Mouse (Mus musculus) midbrain, embryonic 13.5 days (tissue): Measurements from ENCODE around the gene Ephb1. TPM values are rescaled to one million over a fixed set of nuclear protein-coding genes. Genes with fewer than 3 reads are reported as not detected.

ENCODE experiments used
- ATAC-seq: fragments of 200-750 bp; cut with Nextera tagmentation; 2 replicates; pipeline ENCODE4 v1.8.0; 2017; ENCODE audit warnings: mild to moderate bottlenecking, moderate TSS enrichment, moderate library complexity
- H3K27ac ChIP-seq: fragments of 300-500 bp; sonication (generic); 2 replicates; pipeline ENCODE4 v1.5.1; 2015; ENCODE audit warnings: inconsistent platforms, mild to moderate bottlenecking, moderate library complexity
- H3K27me3 ChIP-seq: fragments of 300-500 bp; sonication (generic); 2 replicates; pipeline ENCODE4 v1.6.1; 2015; ENCODE audit warnings: mild to moderate bottlenecking, inconsistent platforms
- H3K36me3 ChIP-seq: fragments of 300-500 bp; sonication (generic); 2 replicates; pipeline ENCODE4 v1.6.1; 2015; ENCODE audit warnings: mild to moderate bottlenecking, inconsistent platforms
- H3K4me1 ChIP-seq: fragments of 300-500 bp; sonication (generic); replicated peaks from 2 replicates; pipeline ENCODE4 v1.6.1; 2015; ENCODE audit warnings: inconsistent platforms
- H3K4me2 ChIP-seq: fragments of 300-500 bp; sonication (generic); replicated peaks from 2 replicates; pipeline ENCODE4 v1.6.1; 2015; ENCODE audit warnings: moderate library complexity, mild to moderate bottlenecking, inconsistent platforms
- H3K4me3 ChIP-seq: fragments of 300-500 bp; sonication (generic); replicated peaks from 2 replicates; pipeline ENCODE4 v1.5.1; 2015; ENCODE audit warnings: mild to moderate bottlenecking, inconsistent platforms
- H3K9ac ChIP-seq: fragments of 300-500 bp; sonication (generic); replicated peaks from 2 replicates; pipeline ENCODE4 v1.6.1; 2015; ENCODE audit warnings: mild to moderate bottlenecking, inconsistent platforms
- H3K9me3 ChIP-seq: fragments of 300-500 bp; sonication (generic); 2 replicates; pipeline ENCODE4 v1.6.1; 2016; ENCODE audit warnings: mild to moderate bottlenecking, inconsistent platforms
- WGBS: fragments of 180-500 bp; shearing (Covaris S2); methylation state at CpG from one replicate; pipeline ENCODE4 v1.1.7; 2015; 5-methylcytosine and 5-hydroxymethylcytosine counted together
- polyA plus RNA-seq: library from polyadenylated mRNA; unstranded; fragments of >200 nt; fragmentation: Nextera tagmentation; extraction: Ambion mirVana; gene quantifications from 2 replicates; pipeline ENCODE4 v1.2.1, GENCODE M21; 2015

Gene Ephb1
- polyA plus RNA-seq, 1 experiment from 2014 or later = 66.2 TPM

DNA sequence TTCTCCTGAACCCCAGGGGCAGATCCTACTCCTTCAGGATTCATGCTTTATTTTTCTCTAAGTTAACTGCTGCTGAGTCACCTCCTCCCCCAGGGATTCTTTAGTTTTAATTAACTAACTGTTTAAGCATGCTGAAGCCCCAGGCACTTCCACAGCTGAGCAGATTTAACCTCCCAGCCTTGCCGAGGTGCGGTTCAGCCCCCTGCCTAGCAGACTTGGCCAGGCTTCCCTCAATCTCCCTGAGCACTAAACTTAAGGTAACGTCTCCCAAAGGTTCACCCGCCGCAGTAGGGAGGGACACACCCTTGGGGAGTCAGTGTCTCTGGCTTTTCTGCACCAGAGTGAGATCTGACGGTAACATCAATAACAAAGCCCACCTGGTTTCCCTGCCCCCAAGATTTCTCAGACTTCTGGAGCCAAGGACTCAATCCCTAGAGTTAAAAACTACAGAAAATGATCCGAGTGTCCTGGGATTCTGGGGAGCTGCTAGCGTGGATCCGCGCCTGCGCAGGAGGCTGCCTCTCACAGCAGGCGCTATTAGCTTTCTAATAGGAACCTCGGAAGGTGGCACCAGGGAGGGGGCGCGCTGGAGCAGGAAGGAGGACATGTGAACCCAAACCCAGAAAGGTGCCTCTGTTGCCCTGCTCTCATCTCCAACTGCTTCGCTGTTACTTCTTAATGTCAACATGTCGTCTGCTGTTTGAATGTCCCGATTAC, 87.0 kb downstream of the Ephb1 start:
- Histone ChIP-seq H3K4me2 (peak overlapping the region; percentile 44), H3K4me3 (peak overlapping the region; percentile 22), H3K9ac (peak overlapping the region; percentile 25; the same call in 1 of the 2 replicates), H3K4me1 (peaks cover 49% of the 10 kb centered on the region), H3K36me3 (no peaks in the 10 kb centered on the region), H3K27me3 (peaks cover 30% of the 10 kb centered on the region), H3K9me3 (no peaks in the 10 kb centered on the region), H3K27ac (no peak overlapping the region)
- 2% methylated on average over 18 of the region's 18 CpGs for WGBS
- ATAC-seq = peak; percentile 19; the same call in 1 of the 2 replicates

- Histone ChIP-seq H3K4me1 (peaks cover 80% of the 10 kb centered on the region), H3K27ac (no peak overlapping the region), H3K4me3 (no peak overlapping the region), H3K36me3 (no peaks in the 10 kb centered on the region), H3K27me3 (peaks cover 38% of the 10 kb centered on the region), H3K9ac (no peak overlapping the region), H3K4me2 (no peak overlapping the region), H3K9me3 (no peaks in the 10 kb centered on the region)
- WGBS = 45% methylated on average over 7 of the region's 7 CpGs
- no peak for ATAC-seq
These were observed 90.7 kb downstream of the Ephb1 start for GRCm38 (mm10) chr9:102263760-102264159.

DNA sequence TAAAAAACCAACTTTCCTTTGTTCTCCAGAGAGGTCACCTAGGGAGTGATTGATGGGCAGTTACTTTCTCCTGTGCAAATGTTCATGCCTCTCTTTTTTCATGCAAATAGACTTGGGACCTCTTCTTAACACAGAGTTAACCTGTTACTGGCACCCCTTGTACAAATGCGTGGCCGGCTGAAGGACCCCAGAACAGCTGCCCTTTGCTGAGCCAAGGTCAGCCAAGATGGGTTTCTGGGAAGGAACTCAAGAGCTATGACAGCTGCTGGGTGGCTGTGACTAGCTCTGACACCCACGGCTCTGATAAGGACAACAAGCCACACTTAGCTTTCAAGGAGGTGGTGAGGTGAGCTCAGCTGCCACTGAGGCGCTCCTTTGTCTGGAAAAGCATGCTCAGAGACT, 92.4 kb downstream of the Ephb1 start:
- Histone ChIP-seq H3K9me3 (no peaks in the 10 kb centered on the region), H3K27me3 (peaks cover 33% of the 10 kb centered on the region), H3K4me3 (no peak overlapping the region), H3K27ac (peak overlapping the region; percentile 71), H3K9ac (0 out of 2 replicates have a peak overlapping the region, but pooled peaks have one; percentile 39), H3K36me3 (no peaks in the 10 kb centered on the region), H3K4me1 (peaks cover 68% of the 10 kb centered on the region), H3K4me2 (peak overlapping the region; percentile 25)
- 7% methylated on average over 4 of the region's 4 CpGs for WGBS
- ATAC-seq = peak; percentile 44; the same call in 1 of the 2 replicates

- Histone ChIP-seq H3K9ac (no peak overlapping the region), H3K9me3 (no peaks in the 10 kb centered on the region), H3K4me2 (peak overlapping the region; percentile 25), H3K27ac (peak overlapping the region; percentile 71), H3K27me3 (peaks cover 29% of the 10 kb centered on the region), H3K4me3 (no peak overlapping the region), H3K4me1 (peaks cover 65% of the 10 kb centered on the region), H3K36me3 (no peaks in the 10 kb centered on the region)
- peak; percentile 72 for ATAC-seq
- 4% methylated on average over 9 of the region's 9 CpGs for WGBS
These were observed 93.0 kb downstream of the Ephb1 start for GRCm38 (mm10) chr9:102261511-102261910.

- H3K36me3 ChIP-seq = peaks cover 4% of the 10 kb centered on the region; the same call in 1 of the 2 replicates
- 96% methylated on average over 5 of the region's 5 CpGs for WGBS
- no peak overlapping the region for H3K4me2 ChIP-seq
- no peak overlapping the region for H3K9ac ChIP-seq
- H3K9me3 ChIP-seq = no peaks in the 10 kb centered on the region
- H3K27me3 ChIP-seq = peaks cover 24% of the 10 kb centered on the region
- H3K27ac ChIP-seq = no peak overlapping the region
- H3K4me1 ChIP-seq = peaks cover 36% of the 10 kb centered on the region
- ATAC-seq = no peak
- H3K4me3 ChIP-seq = no peak overlapping the region
These were observed 98.1 kb downstream of the Ephb1 start for GRCm38 (mm10) chr9:102256407-102256806.

DNA sequence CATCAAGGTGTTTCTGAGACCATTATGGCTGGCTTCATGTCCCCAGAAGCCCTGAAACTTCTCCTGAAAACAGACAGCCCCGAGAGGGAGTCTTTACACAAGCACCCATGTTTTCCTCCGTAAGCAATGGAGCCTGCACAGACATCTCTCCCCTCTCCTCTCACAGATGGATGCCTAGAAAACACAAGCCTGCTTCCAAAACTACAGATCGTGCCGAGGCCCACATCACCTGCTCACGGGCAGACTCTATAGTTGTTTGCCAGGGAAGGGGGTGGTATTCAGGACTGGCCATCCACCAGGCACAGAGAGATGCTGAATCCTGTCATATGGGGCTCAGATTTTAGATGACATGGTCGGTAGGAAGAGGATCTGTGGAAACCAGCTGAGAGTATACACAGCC, 98.7 kb downstream of the Ephb1 start:
- H3K27me3 ChIP-seq = peaks cover 24% of the 10 kb centered on the region
- no peaks in the 10 kb centered on the region for H3K9me3 ChIP-seq
- no peak overlapping the region for H3K4me3 ChIP-seq
- no peak overlapping the region for H3K4me2 ChIP-seq
- WGBS = 91% methylated on average over 6 of the region's 6 CpGs
- peaks cover 4% of the 10 kb centered on the region; the same call in 1 of the 2 replicates for H3K36me3 ChIP-seq
- H3K4me1 ChIP-seq = peaks cover 30% of the 10 kb centered on the region
- no peak overlapping the region for H3K9ac ChIP-seq
- no peak overlapping the region for H3K27ac ChIP-seq
- no peak for ATAC-seq

DNA sequence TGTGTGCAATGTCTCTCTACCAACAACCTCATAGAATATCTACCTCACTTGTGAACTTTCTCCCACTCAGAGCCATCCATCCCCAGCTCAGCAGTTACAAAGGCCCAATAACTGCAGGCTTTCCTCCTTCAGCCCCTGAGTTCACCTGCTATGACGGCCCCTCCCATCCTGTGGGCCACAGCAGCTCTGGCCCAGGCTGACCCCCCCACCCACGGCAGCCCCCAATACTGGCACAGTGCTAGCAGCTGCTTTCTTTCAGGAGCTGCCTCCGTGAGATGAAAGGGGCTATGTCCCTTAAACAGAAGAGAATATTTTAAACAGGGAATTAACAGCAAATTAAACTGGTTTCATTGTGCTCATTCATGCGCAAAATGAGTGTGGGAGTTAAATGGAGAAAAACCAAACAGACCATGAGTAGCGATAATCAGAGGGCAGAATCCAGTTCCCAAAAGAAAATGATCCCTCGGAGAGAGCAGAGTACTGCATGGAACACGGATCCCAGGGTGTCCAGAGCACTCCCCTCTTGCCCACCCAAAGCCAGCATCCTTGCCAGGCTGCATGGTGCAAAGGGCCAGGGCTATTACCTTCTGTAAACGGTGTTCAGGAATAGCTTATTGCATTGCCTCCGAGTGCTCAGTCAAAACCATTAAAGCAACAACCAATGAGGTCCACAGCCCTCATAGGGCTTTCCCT, 105.2 kb downstream of the Ephb1 start:
- Histone ChIP-seq H3K4me2 (peak overlapping the region; percentile 11; the same call in 1 of the 2 replicates), H3K9me3 (no peaks in the 10 kb centered on the region), H3K27me3 (peaks cover 19% of the 10 kb centered on the region), H3K36me3 (no peaks in the 10 kb centered on the region), H3K4me3 (no peak overlapping the region), H3K27ac (peak overlapping the region; percentile 57), H3K9ac (no peak overlapping the region), H3K4me1 (peaks cover 57% of the 10 kb centered on the region)
- ATAC-seq = peak; percentile 73
- 11% methylated on average over 9 of the region's 9 CpGs for WGBS

GRCm38 (mm10) chr9:102245551-102245950, 108.9 kb downstream of the Ephb1 start:
- Histone ChIP-seq H3K4me2 (no peak overlapping the region), H3K4me1 (peaks cover 79% of the 10 kb centered on the region), H3K27me3 (peaks cover 11% of the 10 kb centered on the region), H3K27ac (peak overlapping the region; percentile 4; the same call in 1 of the 2 replicates), H3K4me3 (no peak overlapping the region), H3K9me3 (no peaks in the 10 kb centered on the region), H3K9ac (no peak overlapping the region), H3K36me3 (no peaks in the 10 kb centered on the region)
- WGBS = 54% methylated on average over 7 of the region's 7 CpGs
- no peak for ATAC-seq

GRCm38 (mm10) chr9:102243296-102243695, 111.2 kb downstream of the Ephb1 start:
- Histone ChIP-seq H3K36me3 (no peaks in the 10 kb centered on the region), H3K27ac (peak overlapping the region; percentile 62), H3K4me1 (peaks cover 66% of the 10 kb centered on the region), H3K27me3 (peaks cover 9% of the 10 kb centered on the region), H3K9me3 (no peaks in the 10 kb centered on the region), H3K4me3 (no peak overlapping the region), H3K9ac (no peak overlapping the region), H3K4me2 (peak overlapping the region; percentile 22)
- WGBS = 2% methylated on average over 7 of the region's 7 CpGs
- peak; percentile 94 for ATAC-seq

- Histone ChIP-seq H3K36me3 (no peaks in the 10 kb centered on the region), H3K27me3 (peaks cover 2% of the 10 kb centered on the region), H3K4me1 (peaks cover 57% of the 10 kb centered on the region), H3K9ac (no peak overlapping the region), H3K27ac (no peak overlapping the region), H3K4me2 (no peak overlapping the region), H3K4me3 (no peak overlapping the region), H3K9me3 (no peaks in the 10 kb centered on the region)
- 72% methylated on average over 2 of the region's 2 CpGs for WGBS
- no peak for ATAC-seq
These were observed 112.9 kb downstream of the Ephb1 start for GRCm38 (mm10) chr9:102241546-102241945.

DNA sequence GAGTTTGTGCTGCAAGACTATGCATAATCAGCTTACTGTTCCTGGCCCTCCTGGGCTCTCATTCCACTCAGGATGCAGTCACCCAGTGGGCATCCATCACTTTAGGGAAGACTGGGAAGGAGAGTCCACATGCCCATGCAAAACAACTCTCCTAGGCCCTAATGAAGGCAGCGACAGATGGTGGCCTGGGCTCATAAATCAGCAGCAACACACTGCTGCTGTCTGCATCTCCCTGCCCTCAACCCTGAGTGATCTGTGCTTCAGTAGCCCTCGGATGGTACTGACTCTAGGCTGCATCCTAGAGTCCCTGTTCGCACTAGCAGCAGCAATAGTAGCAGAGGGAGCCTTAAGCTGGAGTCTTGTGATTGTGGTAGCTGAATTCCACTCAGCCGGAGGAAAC, 114.3 kb downstream of the Ephb1 start:
- WGBS = 90% methylated on average over 4 of the region's 4 CpGs
- Histone ChIP-seq H3K4me3 (no peak overlapping the region), H3K27me3 (peaks cover 2% of the 10 kb centered on the region), H3K27ac (0 out of 2 replicates have a peak overlapping the region, but pooled peaks have one; percentile 9), H3K36me3 (no peaks in the 10 kb centered on the region), H3K9ac (no peak overlapping the region), H3K9me3 (no peaks in the 10 kb centered on the region), H3K4me2 (no peak overlapping the region), H3K4me1 (peaks cover 57% of the 10 kb centered on the region)
- ATAC-seq = no peak

- H3K4me2 ChIP-seq = no peak overlapping the region
- 28% methylated on average over 4 of the region's 4 CpGs for WGBS
- no peak overlapping the region for H3K4me3 ChIP-seq
- H3K9ac ChIP-seq = no peak overlapping the region
- no peak overlapping the region for H3K27ac ChIP-seq
- H3K4me1 ChIP-seq = peaks cover 41% of the 10 kb centered on the region
- no peaks in the 10 kb centered on the region for H3K9me3 ChIP-seq
- H3K36me3 ChIP-seq = no peaks in the 10 kb centered on the region
- ATAC-seq = peak; percentile 77
- peaks cover 2% of the 10 kb centered on the region; the same call in 1 of the 2 replicates for H3K27me3 ChIP-seq
These were observed 119.0 kb downstream of the Ephb1 start for GRCm38 (mm10) chr9:102235444-102235951.
